Mouse (Mus musculus) midbrain, embryonic 10.5 days (tissue): Measurements from ENCODE around the gene Fadd. TPM values are rescaled to one million over a fixed set of nuclear protein-coding genes. Genes with fewer than 3 reads are reported as not detected.

ENCODE experiments used
- DNase-seq: peaks from one replicate; pipeline ENCODE4 v3.0.0-alpha.2; 2017; ENCODE audit warnings: low spot score
- H3K27ac ChIP-seq: fragments of 300-500 bp; sonication (generic); replicated peaks from 2 replicates; pipeline ENCODE4 v1.5.1; 2016; ENCODE audit warnings: mild to moderate bottlenecking
- H3K27me3 ChIP-seq: fragments of 300-500 bp; sonication (generic); 2 replicates; pipeline ENCODE4 v1.6.1; 2016; ENCODE audit warnings: low read depth, mild to moderate bottlenecking; ENCODE audit not compliant: poor library complexity, severe bottlenecking
- H3K36me3 ChIP-seq: fragments of 300-500 bp; sonication (generic); 2 replicates; pipeline ENCODE4 v1.6.1; 2016; ENCODE audit warnings: mild to moderate bottlenecking, moderate library complexity
- H3K4me1 ChIP-seq: fragments of 300-500 bp; sonication (generic); 2 replicates; pipeline ENCODE4 v1.6.1; 2016
- H3K4me3 ChIP-seq: fragments of 300-500 bp; sonication (generic); 2 replicates; pipeline ENCODE4 v1.5.1; 2016; ENCODE audit warnings: mild to moderate bottlenecking, moderate library complexity
- H3K9me3 ChIP-seq: fragments of 300-500 bp; sonication (generic); replicated peaks from 2 replicates; pipeline ENCODE4 v1.6.1; 2016; ENCODE audit warnings: mild to moderate bottlenecking
- WGBS: fragments of 180-500 bp; shearing (Covaris S2); methylation state at CpG from one replicate; pipeline ENCODE4 v1.1.7; 2016; 5-methylcytosine and 5-hydroxymethylcytosine counted together
- polyA plus RNA-seq: library from polyadenylated mRNA; unstranded; fragments of >200 nt; fragmentation: Nextera tagmentation; extraction: Ambion mirVana; gene quantifications from 2 replicates; pipeline ENCODE4 v1.2.1, GENCODE M21; 2016

Fadd gene
- polyA plus RNA-seq, result 11.0 and 11.6 TPM in 2 replicates

DNA sequence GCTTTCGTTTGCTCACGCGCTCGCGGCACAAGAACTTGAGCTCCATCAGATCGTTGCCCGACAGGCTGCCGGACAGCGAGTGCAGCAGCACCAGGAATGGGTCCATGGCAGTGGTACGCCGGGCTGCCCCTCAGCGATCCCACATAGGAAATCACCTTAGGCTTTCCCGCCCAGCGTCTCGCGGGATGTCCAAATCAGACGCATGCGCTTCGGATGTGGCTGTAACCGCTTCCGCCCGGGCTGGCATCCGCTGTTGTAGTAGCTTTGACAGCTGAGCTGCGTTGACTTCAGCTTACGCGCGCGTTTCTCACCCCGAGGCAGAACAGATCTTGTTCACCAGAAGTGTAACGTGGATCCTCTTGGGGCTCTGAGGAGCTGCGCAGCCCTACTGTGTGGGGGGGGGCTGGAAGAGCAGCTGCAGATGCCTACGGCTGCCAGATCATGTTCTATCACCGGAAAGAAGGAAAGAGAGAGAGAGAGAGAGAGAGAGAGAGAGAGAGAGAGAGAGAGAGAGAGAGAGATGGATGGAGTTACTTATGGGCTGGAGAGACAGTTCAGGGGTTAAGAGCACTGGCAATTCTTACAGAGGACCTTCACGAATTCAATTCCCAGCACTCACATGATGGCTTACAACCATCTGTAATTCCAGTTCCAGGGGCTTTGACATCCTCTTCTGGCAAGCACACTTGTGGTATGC is at the start of gene Fadd:
Gene Fadd (minus strand): TSS at position 180 of the 697 bp plus-strand sequence.
- DNase-seq, result peak; percentile 92
- H3K27me3 ChIP-seq, result peaks cover 12% of the 10 kb centered on the region; the same call in 1 of the 2 replicates
- H3K27ac ChIP-seq, result peak within 1 kb of the TSS; percentile 91
- H3K4me3 ChIP-seq, result peak within 1 kb of the TSS; percentile 78
- no peaks in the 10 kb centered on the region for H3K9me3 ChIP-seq
- 4% methylated on average over 34 of the region's 34 CpGs for WGBS
- peaks cover 28% of the 10 kb centered on the region for H3K36me3 ChIP-seq
- H3K4me1 ChIP-seq, result peaks cover 33% of the 10 kb centered on the region

DNA sequence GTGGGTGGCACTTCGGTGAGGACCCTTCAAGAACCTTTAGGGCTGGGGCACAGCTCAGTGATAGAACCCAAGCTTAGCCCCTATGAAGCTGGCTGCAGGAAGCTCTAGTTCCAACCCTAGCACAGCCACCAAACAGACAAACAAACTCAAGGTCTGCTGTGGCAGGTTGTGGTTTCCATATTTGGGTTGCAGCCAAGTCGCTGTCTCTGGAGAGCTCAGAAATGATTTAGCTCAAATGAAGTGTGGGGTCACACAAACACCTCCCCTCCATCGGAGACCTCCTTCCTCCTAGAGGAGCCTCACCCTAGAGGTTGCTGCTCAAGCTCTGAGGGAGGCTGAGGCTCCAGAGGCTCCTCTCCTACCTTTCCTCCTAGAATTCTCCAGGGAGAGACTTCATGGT is 48.4 kb upstream of the Fadd start:
- H3K36me3 ChIP-seq, result peaks cover 57% of the 10 kb centered on the region
- H3K9me3 ChIP-seq, result no peaks in the 10 kb centered on the region
- 87% methylated on average over 3 of the region's 3 CpGs for WGBS
- H3K4me1 ChIP-seq, result peaks cover 60% of the 10 kb centered on the region
- H3K27me3 ChIP-seq, result peaks cover 79% of the 10 kb centered on the region
- peak overlapping the region; percentile 91 for H3K27ac ChIP-seq
- DNase-seq, result no peak
- no peak overlapping the region for H3K4me3 ChIP-seq

DNA sequence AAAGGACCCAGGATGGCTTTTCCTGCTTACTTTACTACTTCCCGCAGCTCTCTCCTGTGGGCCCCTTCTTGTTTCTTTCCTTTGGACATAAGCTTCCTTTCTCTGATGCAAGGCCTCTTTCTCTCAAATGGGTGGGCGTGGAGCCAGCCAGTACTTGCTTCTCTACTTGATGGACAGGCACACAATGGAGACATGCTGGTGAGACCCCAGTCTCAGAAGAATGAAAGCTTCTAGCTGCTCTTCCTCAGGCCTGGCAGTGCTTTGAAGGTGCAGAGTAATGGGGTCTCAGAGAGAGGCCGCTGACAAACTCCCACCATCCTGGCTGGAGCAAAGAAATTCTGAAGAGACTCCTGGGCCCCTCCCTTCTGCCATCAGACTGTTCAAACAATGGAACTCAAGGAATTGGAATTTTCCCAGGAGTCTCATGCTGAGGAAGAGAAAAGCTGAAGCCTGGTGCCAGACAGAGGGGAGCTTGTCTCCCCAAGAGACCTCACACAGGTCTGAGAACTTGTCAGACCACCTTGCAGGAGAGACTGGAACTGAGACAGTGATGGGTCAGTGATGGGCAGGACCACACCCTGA is 46.2 kb upstream of the Fadd start:
- Histone ChIP-seq H3K4me1 (peaks cover 76% of the 10 kb centered on the region), H3K27ac (peak overlapping the region; percentile 91), H3K9me3 (no peaks in the 10 kb centered on the region), H3K27me3 (peaks cover 77% of the 10 kb centered on the region), H3K36me3 (peaks cover 51% of the 10 kb centered on the region), H3K4me3 (peak overlapping the region; percentile 8; the same call in 1 of the 2 replicates)
- DNase-seq, result peak; percentile 87
- 12% methylated on average over 3 of the region's 3 CpGs for whole genome bisulfite sequencing

- peak; percentile 79 for DNase-seq
- Histone ChIP-seq H3K4me3 (no peak overlapping the region), H3K9me3 (peaks cover 3% of the 10 kb centered on the region; the same call in 1 of the 2 replicates), H3K27ac (peak overlapping the region; percentile 91), H3K36me3 (peaks cover 51% of the 10 kb centered on the region), H3K27me3 (peaks cover 77% of the 10 kb centered on the region), H3K4me1 (peaks cover 77% of the 10 kb centered on the region)
- WGBS, result 11% methylated on average over 13 of the region's 13 CpGs
These were observed 45.5 kb upstream of the Fadd start for GRCm38 (mm10) chr7:144627606-144628333.

DNA sequence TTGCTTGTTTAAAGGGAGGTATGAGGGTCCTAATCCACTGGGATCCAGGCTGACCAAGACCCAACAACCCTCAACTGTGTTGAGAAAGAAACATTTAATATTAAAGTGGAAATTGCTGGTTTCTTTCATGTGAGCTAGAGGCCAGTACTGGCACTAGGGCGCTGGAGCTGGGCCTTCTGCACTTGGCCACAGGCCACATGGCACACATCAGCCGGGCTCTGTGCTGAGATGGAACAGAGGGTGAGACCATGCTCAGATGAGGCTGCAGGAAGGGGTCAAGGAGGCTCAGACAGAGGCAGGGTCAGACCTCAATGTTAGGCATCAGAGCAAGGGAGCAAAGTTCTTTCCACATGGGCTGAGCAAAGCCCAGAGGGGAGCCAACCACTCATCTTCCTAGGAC is 43.8 kb upstream of the Fadd start:
- Histone ChIP-seq H3K27me3 (peaks cover 77% of the 10 kb centered on the region), H3K36me3 (peaks cover 51% of the 10 kb centered on the region), H3K4me1 (peaks cover 82% of the 10 kb centered on the region), H3K4me3 (no peak overlapping the region), H3K9me3 (peaks cover 11% of the 10 kb centered on the region; the same call in 1 of the 2 replicates), H3K27ac (peak overlapping the region; percentile 91)
- 90% methylated on average over 2 of the region's 2 CpGs for WGBS
- no peak for DNase-seq

DNA sequence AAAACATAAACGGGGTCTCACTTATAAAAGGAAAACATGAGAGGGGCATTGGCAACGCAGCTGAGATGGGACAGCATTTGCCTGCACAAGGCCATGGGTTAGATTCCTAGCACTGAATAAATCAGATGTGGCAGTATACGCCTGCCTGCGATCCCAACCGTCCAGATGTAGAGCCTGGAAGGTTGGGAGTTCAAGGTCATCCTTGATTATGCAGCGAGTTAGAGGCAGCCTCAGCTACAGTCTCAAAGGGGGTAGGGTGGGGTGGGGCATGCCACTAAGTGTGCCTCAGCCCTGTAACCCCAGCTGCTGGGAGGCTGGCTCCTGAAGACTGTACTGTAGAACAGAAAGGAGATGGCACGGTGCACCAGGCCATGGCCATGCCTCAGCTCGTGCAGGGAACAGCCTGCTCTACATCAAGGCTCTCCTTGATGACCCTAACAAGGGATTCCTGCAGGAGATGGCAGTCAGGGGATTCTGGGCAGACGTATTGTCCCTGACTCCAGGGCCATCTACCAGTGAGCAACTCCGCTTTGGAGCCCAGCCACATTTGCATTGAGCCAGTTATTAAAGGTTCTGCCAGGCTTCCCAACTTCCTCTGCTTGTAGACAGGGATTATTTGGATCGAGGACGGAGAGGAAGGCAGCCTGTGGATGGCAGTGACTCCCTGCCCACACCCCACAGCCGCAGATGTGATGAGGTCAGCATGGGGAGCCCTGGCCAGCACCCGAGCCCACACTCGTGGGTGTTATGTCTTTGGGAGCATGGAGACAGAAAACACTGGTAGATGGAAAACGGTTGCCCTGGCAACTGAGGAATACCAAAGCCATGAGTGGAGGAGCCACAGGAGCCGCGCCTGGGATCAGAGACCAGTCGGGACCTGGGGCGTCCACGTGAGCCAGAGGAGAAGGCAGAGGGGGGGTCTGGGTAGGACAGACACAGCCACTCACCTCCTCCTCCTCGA is 38.7 kb upstream of the Fadd start:
- Histone ChIP-seq H3K4me3 (no peak overlapping the region), H3K36me3 (peaks cover 76% of the 10 kb centered on the region), H3K27me3 (peaks cover 61% of the 10 kb centered on the region), H3K4me1 (peaks cover 43% of the 10 kb centered on the region), H3K27ac (peak overlapping the region; percentile 77), H3K9me3 (peaks cover 11% of the 10 kb centered on the region; the same call in 1 of the 2 replicates)
- DNase-seq, result peak; percentile 36
- 79% methylated on average over 22 of the region's 22 CpGs for WGBS

GRCm38 (mm10) chr7:144620315-144620714 is 38.1 kb upstream of the Fadd start:
- H3K9me3 ChIP-seq, result peaks cover 11% of the 10 kb centered on the region; the same call in 1 of the 2 replicates
- H3K36me3 ChIP-seq, result peaks cover 82% of the 10 kb centered on the region
- peaks cover 36% of the 10 kb centered on the region for H3K4me1 ChIP-seq
- peaks cover 54% of the 10 kb centered on the region for H3K27me3 ChIP-seq
- H3K4me3 ChIP-seq, result no peak overlapping the region
- no peak for DNase-seq
- H3K27ac ChIP-seq, result peak overlapping the region; percentile 77

- H3K27me3 ChIP-seq, result peaks cover 16% of the 10 kb centered on the region
- H3K9me3 ChIP-seq, result no peaks in the 10 kb centered on the region
- H3K4me1 ChIP-seq, result peaks cover 4% of the 10 kb centered on the region
- H3K36me3 ChIP-seq, result peaks cover 90% of the 10 kb centered on the region
- H3K27ac ChIP-seq, result peak overlapping the region; percentile 56; the same call in 1 of the 2 replicates
- WGBS, result 83% methylated on average over 6 of the region's 6 CpGs
- no peak overlapping the region for H3K4me3 ChIP-seq
- DNase-seq, result no peak
These were observed 33.1 kb upstream of the Fadd start for GRCm38 (mm10) chr7:144615343-144615742.

DNA sequence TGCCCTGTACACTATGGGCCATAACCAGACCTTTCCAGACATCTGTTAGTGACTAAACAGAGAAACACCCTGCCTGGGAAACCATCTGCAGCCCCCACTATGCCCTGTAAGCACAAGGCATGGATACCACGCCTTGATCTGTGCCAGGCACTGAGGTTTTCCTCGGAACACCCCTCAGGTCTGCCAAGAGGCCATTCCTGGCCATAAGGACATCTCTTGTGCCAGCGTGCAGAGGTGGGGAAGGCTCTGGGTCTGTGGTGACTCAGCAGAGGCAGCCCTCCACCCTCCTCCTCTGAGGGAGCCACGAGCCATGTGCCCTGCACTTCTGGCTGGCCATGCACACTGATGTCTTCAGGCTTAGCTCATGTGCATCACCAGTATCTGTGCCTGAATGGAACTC is 30.6 kb upstream of the Fadd start:
- no peak for DNase-seq
- 83% methylated on average over 4 of the region's 4 CpGs for WGBS
- Histone ChIP-seq H3K9me3 (no peaks in the 10 kb centered on the region), H3K36me3 (peaks cover 92% of the 10 kb centered on the region), H3K4me1 (no peaks in the 10 kb centered on the region), H3K27ac (peak overlapping the region; percentile 25), H3K27me3 (peaks cover 9% of the 10 kb centered on the region), H3K4me3 (no peak overlapping the region)

- Histone ChIP-seq H3K9me3 (no peaks in the 10 kb centered on the region), H3K27ac (peak overlapping the region; percentile 25), H3K4me3 (no peak overlapping the region), H3K4me1 (no peaks in the 10 kb centered on the region), H3K36me3 (peaks cover 92% of the 10 kb centered on the region), H3K27me3 (peaks cover 9% of the 10 kb centered on the region)
- no peak for DNase-seq
- 87% methylated on average over 4 of the region's 4 CpGs for WGBS
These were observed 30.1 kb upstream of the Fadd start for GRCm38 (mm10) chr7:144612351-144612750.

- H3K4me3 ChIP-seq, result no peak overlapping the region
- H3K9me3 ChIP-seq, result no peaks in the 10 kb centered on the region
These were observed 29.3 kb upstream of the Fadd start for GRCm38 (mm10) chr7:144611595-144611994.

DNA sequence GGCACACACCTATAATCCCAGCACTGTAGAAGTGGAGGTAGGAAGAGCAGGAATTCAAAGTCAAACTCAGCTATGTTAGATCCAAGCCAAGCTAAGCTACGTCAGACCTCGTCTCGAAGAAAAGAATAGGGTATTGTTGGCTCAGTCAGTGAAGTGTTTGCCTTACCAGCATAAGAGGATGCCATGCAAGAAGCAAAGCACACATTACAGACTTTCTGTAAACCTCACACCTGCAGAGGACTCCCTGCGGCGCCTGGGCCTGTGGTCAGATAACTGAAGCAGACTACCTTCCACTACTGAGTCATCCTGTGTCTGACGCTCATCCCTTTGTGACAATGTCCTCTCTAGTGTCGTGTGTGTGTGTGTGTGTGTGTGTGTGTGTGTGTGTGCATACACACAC is 27.3 kb upstream of the Fadd start:
- Histone ChIP-seq H3K36me3 (peaks cover 99% of the 10 kb centered on the region), H3K4me3 (no peak overlapping the region), H3K27me3 (peaks cover 9% of the 10 kb centered on the region), H3K4me1 (no peaks in the 10 kb centered on the region), H3K9me3 (no peaks in the 10 kb centered on the region), H3K27ac (peak overlapping the region; percentile 52)
- no peak for DNase-seq
- WGBS, result 80% methylated on average over 7 of the region's 7 CpGs

More at GRCm38 (mm10) chr7:144611595-144611994, 29.3 kb upstream of the Fadd start:
- DNase-seq, result no peak
- peaks cover 94% of the 10 kb centered on the region for H3K36me3 ChIP-seq
- peak overlapping the region; percentile 25 for H3K27ac ChIP-seq
- 95% methylated on average over 16 of the region's 16 CpGs for WGBS
- peaks cover 9% of the 10 kb centered on the region for H3K27me3 ChIP-seq
- no peaks in the 10 kb centered on the region for H3K4me1 ChIP-seq
